Mouse (Mus musculus) heart, postnatal 14 days (tissue): ENCODE results near the gene Ccl11. TPM values are rescaled to one million over a fixed set of nuclear protein-coding genes. Genes with fewer than 3 reads are reported as not detected.

Experiments used
- total RNA-seq, 2 experiments: library from RNA; stranded (reverse); gene quantifications; 2 replicates each; pipeline ENCODE4 v1.2.3; 2021

Ccl11 gene
- total RNA-seq, 2 experiments from 2014 or later: 0.54 to 0.79 TPM

Other genes starting within 250 kb of the Ccl11 start
- gene 5530401A14Rik, start 197.2 kb upstream of the Ccl11 start, total RNA-seq: under 1 TPM; 0.07 TPM
- not detected for gene Asic2, start 89.4 kb upstream of the Ccl11 start, total RNA-seq
- 1 to 10 TPM; 1.2 to 1.7 TPM for gene Ccl2, start 22.3 kb upstream of the Ccl11 start, total RNA-seq
- not detected for gene Gm17268, start 19.3 kb upstream of the Ccl11 start, total RNA-seq
- under 1 TPM; 0.39 to 0.48 TPM for gene Ccl7, start 12.1 kb upstream of the Ccl11 start, total RNA-seq
- gene Ccl12, start 44.0 kb downstream of the Ccl11 start, total RNA-seq: under 1 TPM in 1 of 2 experiments, not detected in 1; 0.67 TPM
- gene Ccl8, start 57.4 kb downstream of the Ccl11 start, total RNA-seq: not detected
- gene Ccl1, start 247.9 kb downstream of the Ccl11 start, total RNA-seq: not detected